Mouse (Mus musculus) embryonic fibroblast, embryonic 13.5 days (primary cell): ENCODE data around the gene Stox2. TPM values are rescaled to one million over a fixed set of nuclear protein-coding genes. Genes with fewer than 3 reads are reported as not detected.
"Not testable (repeated sequence)": the region's sequence is repeated elsewhere in the genome, so short reads cannot be mapped to it uniquely, and the experiment has no call there.

Experiments
- H3K27ac ChIP-seq: 2 replicates; pipeline ENCODE4 v1.5.1; 2012; ENCODE audit warnings: low read length, control low read depth, inconsistent platforms; ENCODE audit not compliant: insufficient read depth
- H3K4me1 ChIP-seq: 2 replicates; pipeline ENCODE4 v1.6.1; 2011; ENCODE audit warnings: low read length; ENCODE audit not compliant: control insufficient read depth, insufficient read depth
- H3K4me3 ChIP-seq: 2 replicates; pipeline ENCODE4 v1.5.1; 2011; ENCODE audit warnings: mild to moderate bottlenecking, control low read depth, low read length; ENCODE audit not compliant: insufficient read depth
- CTCF ChIP-seq: IDR thresholded peaks from 2 replicates; pipeline ENCODE4 v1.5.1; 2011; ENCODE audit warnings: mild to moderate bottlenecking, control low read depth, low read length, moderate library complexity, borderline replicate concordance; ENCODE audit not compliant: insufficient read depth
- POLR2A ChIP-seq: IDR thresholded peaks from 2 replicates; pipeline ENCODE4 v1.6.1; 2011; ENCODE audit warnings: low read depth, mild to moderate bottlenecking, control low read depth, low read length, moderate library complexity
- polyA plus RNA-seq: library from polyadenylated mRNA; stranded (reverse); fragments of >200 nt; gene quantifications from 2 replicates; pipeline ENCODE4 v1.2.4, GENCODE M21; 2011; ENCODE audit warnings: low read depth; ENCODE audit not compliant: missing spikeins, insufficient read length

Stox2 gene
- polyA plus RNA-seq, 1 experiment = 33.7 TPM

DNA sequence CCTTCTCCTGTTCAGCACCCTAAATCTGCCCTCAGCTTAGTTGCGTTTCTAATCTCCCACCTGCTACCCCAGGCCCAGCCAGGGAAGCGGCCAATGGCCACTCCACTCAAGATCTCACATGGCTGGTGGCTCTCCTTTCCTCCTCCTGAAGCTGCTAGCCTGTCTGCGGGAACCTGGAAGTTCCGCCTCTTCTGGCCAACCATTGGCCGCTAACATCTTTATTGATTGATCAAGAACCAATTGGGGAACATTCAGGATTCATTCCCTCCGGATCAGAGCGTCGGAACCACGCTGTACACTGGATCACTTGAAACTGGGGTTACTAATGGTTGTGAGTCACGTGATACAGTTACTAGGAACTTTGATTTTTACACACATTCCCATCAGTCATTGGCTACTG is 12.4 kb upstream of the Stox2 start:
- H3K4me1 ChIP-seq = no peaks in the 10 kb centered on the region
- no peak overlapping the region for H3K27ac ChIP-seq
- H3K4me3 ChIP-seq = no peak overlapping the region
- no peak for TF ChIP-seq POLR2A
- no peak for TF ChIP-seq CTCF

DNA sequence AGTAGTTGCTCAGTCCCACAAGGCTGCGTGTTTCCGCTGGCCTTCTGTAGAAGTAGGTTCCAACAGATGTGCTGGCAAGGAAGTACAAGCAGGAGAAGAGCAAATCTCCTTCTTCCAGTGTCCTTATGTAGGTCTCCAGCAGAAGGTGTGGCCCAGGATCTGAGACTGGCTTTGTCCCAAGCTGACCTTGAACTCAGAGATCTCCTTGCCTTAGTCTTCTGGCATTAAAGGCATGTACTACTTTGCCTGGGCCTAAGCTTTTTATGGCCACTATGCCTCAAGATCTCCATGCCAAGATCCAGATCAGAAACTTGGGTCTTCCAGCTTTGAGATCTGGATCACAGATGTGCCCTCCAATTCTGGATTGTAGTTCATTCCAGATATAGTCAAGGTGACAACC is 3.0 kb upstream of the Stox2 start:
- H3K4me1 ChIP-seq, H3K4me3 ChIP-seq, H3K27ac ChIP-seq: not testable (repeated sequence)

DNA sequence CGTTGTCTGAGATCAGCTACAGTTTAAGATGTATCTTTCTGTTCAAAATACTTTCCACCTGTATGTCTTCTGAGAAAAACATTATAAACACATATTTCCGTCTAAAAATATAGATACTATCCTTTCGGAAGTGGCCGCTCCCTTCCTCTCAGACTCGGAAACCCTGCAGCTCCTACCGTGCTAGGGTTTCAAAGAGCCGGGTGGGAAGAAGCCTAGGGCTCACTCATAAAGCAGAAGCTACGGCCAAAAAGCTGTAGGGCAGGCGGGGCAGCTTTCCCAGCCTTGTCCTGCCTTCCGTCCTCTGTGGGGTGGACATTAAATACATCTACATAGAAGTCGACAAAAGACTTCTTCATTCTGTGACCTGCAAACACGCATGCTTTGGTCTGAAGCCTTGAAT is 6.9 kb downstream of the Stox2 start:
- H3K4me1 ChIP-seq = no peaks in the 10 kb centered on the region
- TF ChIP-seq CTCF = no peak
- no peak for TF ChIP-seq POLR2A
- H3K27ac ChIP-seq = no peak overlapping the region
- no peak overlapping the region for H3K4me3 ChIP-seq

DNA sequence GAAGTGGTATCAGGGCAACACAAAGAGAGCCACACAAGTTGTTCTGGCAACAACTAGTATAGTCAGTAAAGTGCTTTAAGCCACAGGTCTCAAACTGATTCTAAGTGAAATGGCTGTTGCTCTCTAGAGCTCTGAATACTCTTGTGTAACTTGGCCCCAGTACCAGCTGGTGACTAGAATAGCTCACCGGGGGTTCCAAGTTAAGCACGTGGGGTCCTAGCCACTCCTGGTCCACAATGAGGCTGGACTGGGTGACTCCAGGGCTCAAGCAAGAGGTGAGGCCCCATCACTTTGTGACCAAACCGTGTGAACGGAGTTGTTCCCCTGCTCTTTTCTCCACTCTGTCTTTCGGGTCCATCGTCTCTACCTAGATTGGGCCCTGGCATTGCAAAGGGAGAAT is 8.2 kb downstream of the Stox2 start:
- Histone ChIP-seq H3K27ac (no peak overlapping the region), H3K4me3 (no peak overlapping the region), H3K4me1 (no peaks in the 10 kb centered on the region)
- TF ChIP-seq POLR2A (no peak), CTCF (no peak)

DNA sequence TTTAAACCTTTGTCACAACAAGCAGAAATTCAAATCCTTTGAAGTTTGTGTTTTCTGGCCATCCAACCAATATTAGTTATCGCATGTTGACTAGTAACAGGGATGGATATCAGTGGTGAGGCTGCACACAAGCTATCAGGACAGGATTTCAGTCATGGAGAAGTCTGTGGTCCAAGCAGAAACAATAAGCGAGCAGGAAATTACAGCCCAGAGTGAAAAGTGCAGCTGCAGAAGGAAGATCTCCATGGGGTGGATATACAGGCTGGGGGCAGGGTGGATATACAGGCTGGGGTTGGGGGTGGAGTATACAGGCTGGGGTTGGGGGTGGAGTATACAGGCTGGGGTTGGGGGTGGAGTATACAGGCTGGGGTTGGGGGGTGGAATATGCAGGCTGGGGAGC is 10.3 kb downstream of the Stox2 start:
- no peak overlapping the region for H3K27ac ChIP-seq
- no peak overlapping the region for H3K4me3 ChIP-seq
- no peaks in the 10 kb centered on the region for H3K4me1 ChIP-seq
- TF ChIP-seq POLR2A = no peak
- TF ChIP-seq CTCF = no peak

DNA sequence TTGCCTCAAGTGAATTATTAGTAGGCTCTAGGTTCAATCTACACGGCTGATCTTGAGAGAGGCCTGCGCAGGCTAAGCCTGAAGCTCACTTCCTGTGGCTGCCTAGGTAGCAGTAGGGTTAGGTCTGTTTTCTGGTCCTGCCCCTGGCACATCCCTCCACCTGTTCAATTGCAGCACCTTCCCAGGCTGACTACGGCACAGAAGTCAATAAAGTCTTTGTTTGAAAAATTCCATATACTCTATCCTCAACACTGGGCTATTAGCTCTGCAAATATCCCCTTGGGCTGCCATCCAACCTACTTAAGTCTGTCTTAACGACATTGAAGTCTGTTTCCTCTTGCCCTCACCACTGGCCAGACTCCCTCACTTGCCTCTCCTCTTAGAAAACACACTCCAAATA is 10.8 kb downstream of the Stox2 start:
- Histone ChIP-seq H3K27ac (no peak overlapping the region), H3K4me1 (no peaks in the 10 kb centered on the region), H3K4me3 (no peak overlapping the region)
- TF ChIP-seq CTCF (no peak), POLR2A (no peak)

DNA sequence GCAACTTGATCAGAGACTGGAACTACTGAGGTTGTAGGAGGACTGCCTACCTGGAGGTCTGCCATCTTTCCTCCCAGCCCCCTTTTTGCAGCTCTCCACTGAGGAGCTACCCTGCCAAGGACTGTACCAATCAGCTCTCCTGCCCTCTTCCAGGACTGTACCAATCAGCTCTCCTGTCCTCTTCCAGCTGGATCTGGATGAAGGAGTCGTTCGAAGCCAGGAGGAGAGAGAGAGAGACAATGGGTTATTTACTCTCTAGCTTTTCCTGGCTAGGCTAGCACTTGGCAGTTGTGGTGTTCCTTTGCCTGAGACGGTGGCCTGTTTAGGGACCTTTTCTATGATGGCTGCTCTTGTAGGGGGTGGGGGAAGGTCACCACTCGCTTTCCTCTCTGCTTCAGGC is 14.9 kb downstream of the Stox2 start:
- TF ChIP-seq POLR2A (no peak), CTCF (no peak)
- Histone ChIP-seq H3K4me1 (no peaks in the 10 kb centered on the region), H3K27ac (no peak overlapping the region), H3K4me3 (no peak overlapping the region)

DNA sequence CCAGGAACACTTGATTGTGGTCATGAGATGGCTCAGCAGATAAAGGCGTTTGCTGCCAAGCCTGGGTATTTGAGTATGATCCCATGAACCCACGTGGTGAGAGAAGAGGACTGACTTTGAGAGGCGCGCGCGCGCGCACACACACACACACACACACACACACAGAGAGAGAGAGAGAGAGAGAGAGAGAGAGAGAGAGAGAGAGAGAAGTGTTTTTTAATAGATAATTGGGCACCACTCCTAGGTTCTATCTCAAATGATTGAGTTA is 32.0 kb downstream of the Stox2 start:
- H3K4me3 ChIP-seq = peak overlapping the region; percentile 53; the same call in 1 of the 2 replicates
- not testable (repeated sequence) for H3K4me1 ChIP-seq, H3K27ac ChIP-seq

DNA sequence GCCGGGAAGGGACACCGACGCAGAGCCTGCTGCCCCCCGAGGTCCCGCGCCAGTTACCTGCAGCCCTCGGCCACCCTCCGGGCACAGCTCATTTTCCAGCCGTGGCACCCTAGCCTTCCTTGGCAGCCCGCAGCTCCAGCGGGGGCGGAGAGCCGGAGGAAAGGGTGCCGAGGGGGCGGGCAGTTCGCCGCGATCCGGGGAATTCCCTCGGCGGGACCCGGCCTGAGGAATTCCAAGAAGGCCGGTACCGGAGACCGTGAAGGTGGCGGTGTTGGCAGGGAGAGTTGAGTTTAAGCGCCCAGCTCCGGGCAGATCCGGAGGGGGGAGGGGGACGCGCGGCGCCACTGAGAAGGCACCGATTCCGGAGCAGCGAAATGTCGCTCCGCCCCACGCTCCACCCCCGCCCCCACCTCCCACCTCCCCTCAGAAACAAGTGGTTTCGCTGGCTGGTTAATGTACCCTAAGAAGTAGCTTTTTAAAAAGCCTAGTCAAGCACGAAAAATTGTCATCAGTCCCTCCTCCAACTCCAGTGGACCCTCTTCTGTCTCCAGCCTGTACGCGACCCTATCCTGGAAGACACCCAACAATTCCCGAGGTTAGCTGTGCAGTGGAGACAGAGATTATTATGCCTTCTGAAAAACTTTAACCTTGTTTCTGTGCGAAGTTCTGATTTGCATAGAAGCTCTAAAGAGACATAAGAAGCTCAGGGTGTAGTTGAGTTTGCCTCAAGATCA is 32.5 kb downstream of the Stox2 start:
- TF ChIP-seq CTCF = no peak
- no peak for TF ChIP-seq POLR2A
- no peak overlapping the region for H3K27ac ChIP-seq
- H3K4me1 ChIP-seq = no peaks in the 10 kb centered on the region
- H3K4me3 ChIP-seq = peak overlapping the region; percentile 53

DNA sequence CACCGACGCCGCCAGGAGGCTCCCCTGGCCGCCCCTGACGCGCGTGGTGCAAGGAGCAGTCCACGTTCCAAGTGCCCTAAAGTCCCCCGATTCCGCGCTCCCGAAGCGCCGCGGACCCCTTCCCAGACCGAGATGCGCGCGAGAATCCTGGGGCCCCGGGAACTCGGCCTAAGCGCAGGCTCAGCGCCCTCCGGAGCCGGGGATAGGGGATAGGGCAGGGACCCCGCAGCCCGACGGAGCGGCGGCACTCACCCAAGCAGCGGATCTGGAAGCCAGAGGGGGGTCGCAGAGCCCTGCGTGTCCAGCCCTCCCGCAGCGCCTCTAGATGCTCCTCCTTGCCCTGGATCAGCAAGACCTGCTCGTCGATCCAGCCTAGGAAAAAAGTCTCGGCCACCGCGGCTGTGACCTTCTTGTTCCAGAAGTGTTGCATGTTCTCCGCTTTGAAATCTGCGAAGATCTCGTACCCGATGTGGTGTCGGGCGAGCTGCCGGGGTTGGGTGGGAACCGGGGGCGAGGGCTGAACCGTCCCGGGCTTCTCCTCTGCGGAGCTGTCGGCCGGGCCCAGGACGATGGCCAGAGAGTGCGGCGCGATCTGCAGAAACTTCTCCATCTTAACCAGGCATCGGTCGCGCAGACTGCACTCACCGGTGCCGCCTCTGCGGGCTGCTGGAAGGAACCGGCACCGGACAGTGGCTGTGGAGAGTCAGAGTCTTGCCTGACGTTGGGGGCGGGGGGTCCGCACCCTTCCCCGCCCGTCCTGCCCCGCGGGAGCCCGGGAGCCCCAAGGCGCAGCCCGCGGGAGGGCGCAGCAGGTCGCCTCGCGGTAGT is 33.3 kb downstream of the Stox2 start:
- no peaks in the 10 kb centered on the region for H3K4me1 ChIP-seq
- H3K4me3 ChIP-seq = peak overlapping the region; percentile 53
- TF ChIP-seq CTCF (no peak), POLR2A (no peak)
- H3K27ac ChIP-seq = no peak overlapping the region
